Mouse (Mus musculus): ENCODE results near the gene Tiparp. TPM values are rescaled to one million over a fixed set of nuclear protein-coding genes. Genes with fewer than 3 reads are reported as not detected.

The Tiparp gene
- polyA plus RNA-seq, 1 experiment from 2014 or later: 39.5 TPM

GRCm38 (mm10) chr3:65540906-65541551 is 12.8 kb downstream of the Tiparp start:
- no peaks in the 10 kb centered on the region for H3K36me3 ChIP-seq (ENCODE audit: control insufficient read depth, insufficient read depth, low read length)
- H3K4me3 ChIP-seq (ENCODE audit: low read length): no peak overlapping the region
- peaks cover 2% of the 10 kb centered on the region; the same call in 1 of the 2 replicates for H3K4me1 ChIP-seq (ENCODE audit: control insufficient read depth, insufficient read depth, low read length)
- H3K9me3 ChIP-seq (ENCODE audit: control insufficient read depth, low read length): no peaks in the 10 kb centered on the region
- H3K9ac ChIP-seq (ENCODE audit: low read depth, low read length): no peak overlapping the region
- 69% methylated on average over 6 of the region's 6 CpGs for WGBS
- peak overlapping the region; percentile 14; the same call in 1 of the 2 replicates for H3K4me2 ChIP-seq (ENCODE audit: low read depth, low read length)
- no peaks in the 10 kb centered on the region for H3K27me3 ChIP-seq (replicated peaks; ENCODE audit: control insufficient read depth, insufficient read depth, low read length)
- peak; percentile 73 for ATAC-seq
- H3K27ac ChIP-seq (ENCODE audit: low read length): no peak overlapping the region; the same call in 1 of the 2 replicates

DNA sequence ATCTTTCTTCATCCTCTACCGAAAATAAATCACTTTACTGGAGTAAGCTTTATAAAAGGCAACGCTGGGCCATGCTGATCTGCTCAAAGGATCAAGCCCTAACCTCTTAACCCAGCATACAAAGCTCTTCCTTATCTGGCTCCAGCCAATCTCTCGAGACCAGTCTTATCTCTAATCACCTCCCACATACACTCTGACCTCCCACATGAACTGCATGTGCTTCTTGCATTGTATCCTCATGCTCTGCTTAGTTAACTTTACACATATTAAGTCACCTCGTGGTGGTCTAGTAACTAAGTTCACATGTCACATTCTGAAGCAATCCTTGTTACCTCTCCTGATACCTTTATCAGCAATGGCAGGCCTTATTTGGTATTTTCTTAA is 13.3 kb downstream of the Tiparp start:
- no peak overlapping the region for H3K4me3 ChIP-seq (ENCODE audit: low read length)
- peak overlapping the region; percentile 41; the same call in 1 of the 2 replicates for H3K27ac ChIP-seq (ENCODE audit: low read length)
- no peaks in the 10 kb centered on the region for H3K9me3 ChIP-seq (ENCODE audit: control insufficient read depth, low read length)
- H3K9ac ChIP-seq (ENCODE audit: low read depth, low read length): no peak overlapping the region
- H3K4me2 ChIP-seq (ENCODE audit: low read depth, low read length): no peak overlapping the region
- no peaks in the 10 kb centered on the region for H3K36me3 ChIP-seq (ENCODE audit: control insufficient read depth, insufficient read depth, low read length)
- WGBS: 35% methylated on average over 4 of the region's 4 CpGs
- no peaks in the 10 kb centered on the region for H3K27me3 ChIP-seq (replicated peaks; ENCODE audit: control insufficient read depth, insufficient read depth, low read length)
- peak; percentile 97 for ATAC-seq
- H3K4me1 ChIP-seq (ENCODE audit: control insufficient read depth, insufficient read depth, low read length): peaks cover 2% of the 10 kb centered on the region; the same call in 1 of the 2 replicates

DNA sequence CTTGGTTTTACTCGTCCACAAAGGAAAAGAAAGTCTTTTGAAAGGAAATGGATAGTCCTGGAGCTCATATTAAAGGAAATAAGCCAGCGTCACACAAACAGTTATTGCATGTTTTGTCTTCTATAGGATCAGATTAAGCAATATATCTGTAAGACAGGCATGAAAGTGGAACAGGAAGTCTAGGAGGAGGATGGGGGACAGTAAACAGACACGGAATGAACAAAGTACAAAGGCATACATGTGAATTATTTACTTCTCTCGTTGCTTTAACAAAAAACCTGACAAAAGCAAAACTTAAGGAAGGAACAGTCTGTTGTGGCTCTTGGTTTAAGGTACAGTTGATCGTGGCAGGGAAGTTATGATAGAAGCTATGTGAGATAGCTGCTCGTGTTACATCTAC is 21.6 kb downstream of the Tiparp start:
- no peak overlapping the region for H3K4me2 ChIP-seq (ENCODE audit: low read depth, low read length)
- WGBS: 57% methylated on average over 6 of the region's 6 CpGs
- no peak overlapping the region for H3K9ac ChIP-seq (ENCODE audit: low read depth, low read length)
- no peak overlapping the region for H3K4me3 ChIP-seq (ENCODE audit: low read length)
- H3K4me1 ChIP-seq (ENCODE audit: control insufficient read depth, insufficient read depth, low read length): 0 out of 2 replicates have a peak, but pooled peaks cover 2% of the 10 kb centered on the region
- ATAC-seq: no peak
- H3K27ac ChIP-seq (ENCODE audit: low read length): no peak overlapping the region
- H3K36me3 ChIP-seq (ENCODE audit: control insufficient read depth, insufficient read depth, low read length): no peaks in the 10 kb centered on the region; the same call in 1 of the 2 replicates
- H3K27me3 ChIP-seq (replicated peaks; ENCODE audit: control insufficient read depth, insufficient read depth, low read length): no peaks in the 10 kb centered on the region
- H3K9me3 ChIP-seq (ENCODE audit: control insufficient read depth, low read length): no peaks in the 10 kb centered on the region

GRCm38 (mm10) chr3:65551065-65551464 is 22.9 kb downstream of the Tiparp start:
- WGBS: 55% methylated on average over 5 of the region's 5 CpGs
- ATAC-seq: no peak
- Histone ChIP-seq H3K4me3 (ENCODE audit: low read length) (no peak overlapping the region), H3K27me3 (replicated peaks; ENCODE audit: control insufficient read depth, insufficient read depth, low read length) (no peaks in the 10 kb centered on the region), H3K4me1 (ENCODE audit: control insufficient read depth, insufficient read depth, low read length) (0 out of 2 replicates have a peak, but pooled peaks cover 2% of the 10 kb centered on the region), H3K9me3 (ENCODE audit: control insufficient read depth, low read length) (no peaks in the 10 kb centered on the region), H3K27ac (ENCODE audit: low read length) (no peak overlapping the region), H3K36me3 (ENCODE audit: control insufficient read depth, insufficient read depth, low read length) (no peaks in the 10 kb centered on the region; the same call in 1 of the 2 replicates), H3K4me2 (ENCODE audit: low read depth, low read length) (no peak overlapping the region), H3K9ac (ENCODE audit: low read depth, low read length) (no peak overlapping the region)

DNA sequence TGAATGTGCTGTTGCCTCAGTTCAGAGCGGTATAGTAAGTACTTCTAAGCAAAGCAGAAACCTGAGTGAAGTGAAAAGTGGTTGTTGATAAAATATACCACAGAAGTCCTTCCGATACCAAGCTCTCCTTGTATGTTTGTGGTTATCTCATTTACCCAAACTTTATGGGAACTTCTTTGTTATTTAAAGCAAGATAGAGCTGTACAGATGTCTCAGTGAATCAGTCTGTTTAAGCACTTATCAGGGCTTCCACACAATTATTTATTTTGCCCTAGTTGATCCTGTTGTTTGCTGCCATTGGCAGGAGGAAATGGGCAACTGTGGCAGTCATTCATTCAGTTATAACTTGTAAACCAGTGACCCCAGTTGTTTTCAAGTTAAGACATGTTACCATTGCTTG is 26.4 kb downstream of the Tiparp start:
- Histone ChIP-seq H3K9me3 (ENCODE audit: control insufficient read depth, low read length) (no peaks in the 10 kb centered on the region), H3K27ac (ENCODE audit: low read length) (no peak overlapping the region), H3K27me3 (replicated peaks; ENCODE audit: control insufficient read depth, insufficient read depth, low read length) (no peaks in the 10 kb centered on the region), H3K9ac (ENCODE audit: low read depth, low read length) (no peak overlapping the region), H3K36me3 (ENCODE audit: control insufficient read depth, insufficient read depth, low read length) (no peaks in the 10 kb centered on the region; the same call in 1 of the 2 replicates), H3K4me3 (ENCODE audit: low read length) (no peak overlapping the region), H3K4me2 (ENCODE audit: low read depth, low read length) (no peak overlapping the region), H3K4me1 (ENCODE audit: control insufficient read depth, insufficient read depth, low read length) (0 out of 2 replicates have a peak, but pooled peaks cover 2% of the 10 kb centered on the region)
- 96% methylated on average over 2 of the region's 2 CpGs for WGBS
- ATAC-seq: no peak

DNA sequence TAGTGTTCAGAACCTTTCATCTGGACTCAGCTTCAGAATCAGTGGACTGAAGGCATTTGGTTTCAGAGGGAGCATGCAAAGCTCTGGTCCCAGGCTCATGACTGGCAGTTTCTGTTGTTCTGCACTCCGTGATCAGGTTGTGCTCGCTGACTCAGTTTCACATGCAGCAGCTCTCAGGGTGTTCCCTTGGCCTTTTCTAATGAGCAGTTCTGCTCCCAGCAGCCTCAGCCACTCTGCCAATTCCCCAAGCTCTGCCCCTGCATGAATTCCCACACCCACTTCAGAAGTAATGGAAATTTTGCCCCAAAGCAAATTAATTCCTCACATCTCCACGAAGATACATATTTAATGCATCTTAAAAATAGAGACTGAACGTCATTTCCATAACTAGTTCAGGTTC is 30.5 kb downstream of the Tiparp start:
- no peak overlapping the region for H3K4me3 ChIP-seq (ENCODE audit: low read length)
- H3K36me3 ChIP-seq (ENCODE audit: control insufficient read depth, insufficient read depth, low read length): no peaks in the 10 kb centered on the region; the same call in 1 of the 2 replicates
- ATAC-seq: no peak
- H3K27me3 ChIP-seq (replicated peaks; ENCODE audit: control insufficient read depth, insufficient read depth, low read length): no peaks in the 10 kb centered on the region
- no peaks in the 10 kb centered on the region for H3K9me3 ChIP-seq (ENCODE audit: control insufficient read depth, low read length)
- H3K9ac ChIP-seq (ENCODE audit: low read depth, low read length): no peak overlapping the region
- no peaks in the 10 kb centered on the region for H3K4me1 ChIP-seq (ENCODE audit: control insufficient read depth, insufficient read depth, low read length)
- H3K4me2 ChIP-seq (ENCODE audit: low read depth, low read length): no peak overlapping the region
- WGBS: 89% methylated on average over 4 of the region's 4 CpGs
- H3K27ac ChIP-seq (ENCODE audit: low read length): no peak overlapping the region

- H3K36me3 ChIP-seq (ENCODE audit: control insufficient read depth, insufficient read depth, low read length): no peaks in the 10 kb centered on the region
- H3K4me1 ChIP-seq (ENCODE audit: control insufficient read depth, insufficient read depth, low read length): 0 out of 2 replicates have a peak, but pooled peaks cover 5% of the 10 kb centered on the region
- no peak for ATAC-seq
- no peak overlapping the region for H3K4me3 ChIP-seq (ENCODE audit: low read length)
- H3K9me3 ChIP-seq (ENCODE audit: control insufficient read depth, low read length): no peaks in the 10 kb centered on the region
- H3K27me3 ChIP-seq (replicated peaks; ENCODE audit: control insufficient read depth, insufficient read depth, low read length): no peaks in the 10 kb centered on the region
- H3K9ac ChIP-seq (ENCODE audit: low read depth, low read length): no peak overlapping the region
- H3K4me2 ChIP-seq (ENCODE audit: low read depth, low read length): no peak overlapping the region
- no peak overlapping the region for H3K27ac ChIP-seq (ENCODE audit: low read length)
- 76% methylated on average over 9 of the region's 9 CpGs for WGBS
Observed at GRCm38 (mm10) chr3:65562212-65562611, 34.0 kb downstream of the Tiparp start.

DNA sequence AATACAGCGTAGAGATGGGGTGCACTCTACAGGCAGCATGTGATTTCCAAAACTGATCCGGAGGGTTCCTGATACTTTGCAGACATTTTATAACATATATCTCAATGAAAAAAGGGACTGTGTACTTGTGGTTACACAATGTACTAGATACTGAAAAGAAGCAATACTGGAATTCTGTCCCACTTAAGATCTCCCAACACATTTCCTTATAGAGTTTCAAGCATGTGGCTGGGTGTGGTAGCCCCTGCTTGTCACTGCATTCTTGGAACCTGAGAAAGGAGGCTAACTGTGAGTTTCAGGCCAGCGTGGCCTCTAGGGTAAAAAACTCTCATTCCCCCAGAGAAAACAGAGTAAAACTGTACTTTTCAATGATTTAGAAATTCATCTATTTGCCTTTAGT is 34.5 kb downstream of the Tiparp start:
- WGBS: 83% methylated on average over 3 of the region's 3 CpGs
- ATAC-seq: peak; percentile 42; the same call in 1 of the 2 replicates
- Histone ChIP-seq H3K9me3 (ENCODE audit: control insufficient read depth, low read length) (no peaks in the 10 kb centered on the region), H3K27ac (ENCODE audit: low read length) (no peak overlapping the region), H3K27me3 (replicated peaks; ENCODE audit: control insufficient read depth, insufficient read depth, low read length) (no peaks in the 10 kb centered on the region), H3K4me2 (ENCODE audit: low read depth, low read length) (no peak overlapping the region), H3K4me3 (ENCODE audit: low read length) (no peak overlapping the region), H3K36me3 (ENCODE audit: control insufficient read depth, insufficient read depth, low read length) (no peaks in the 10 kb centered on the region), H3K9ac (ENCODE audit: low read depth, low read length) (no peak overlapping the region), H3K4me1 (ENCODE audit: control insufficient read depth, insufficient read depth, low read length) (0 out of 2 replicates have a peak, but pooled peaks cover 5% of the 10 kb centered on the region)

DNA sequence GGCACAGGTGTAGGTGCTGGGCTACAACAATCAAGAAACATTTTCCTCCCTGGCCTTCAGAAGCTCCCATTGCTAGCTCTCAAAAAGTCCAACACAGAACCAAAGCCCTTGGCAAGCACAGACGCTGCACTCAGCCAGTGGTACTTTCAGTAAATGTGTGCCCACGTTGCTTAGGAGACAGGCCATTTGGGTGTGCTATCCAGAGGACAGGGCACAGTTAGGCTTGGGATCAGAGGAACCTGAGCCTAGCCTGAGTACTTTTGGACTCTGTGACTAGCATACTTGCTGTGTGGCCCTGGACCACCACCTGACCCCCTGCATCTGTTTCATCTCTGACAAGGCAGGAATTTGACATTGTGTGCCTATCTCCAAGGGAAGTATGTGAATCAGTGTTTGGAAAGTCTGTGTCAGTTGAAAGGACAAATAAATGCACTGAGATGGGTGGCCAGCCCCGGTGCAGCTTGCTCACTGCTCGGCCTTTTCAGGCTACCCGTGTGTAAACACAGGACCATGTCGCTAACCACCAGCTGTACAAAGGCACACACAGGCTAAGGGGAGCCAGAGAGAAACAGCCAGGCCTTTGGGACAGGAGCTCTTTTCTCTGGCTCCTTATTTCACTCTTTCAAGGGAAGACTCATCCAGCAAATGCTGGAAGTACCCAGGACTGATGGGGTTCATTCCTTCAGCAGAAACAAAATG is 35.9 kb downstream of the Tiparp start:
- H3K4me1 ChIP-seq (ENCODE audit: control insufficient read depth, insufficient read depth, low read length): 0 out of 2 replicates have a peak, but pooled peaks cover 5% of the 10 kb centered on the region
- no peaks in the 10 kb centered on the region for H3K36me3 ChIP-seq (ENCODE audit: control insufficient read depth, insufficient read depth, low read length)
- H3K27ac ChIP-seq (ENCODE audit: low read length): no peak overlapping the region
- ATAC-seq: no peak
- 23% methylated on average over 6 of the region's 6 CpGs for WGBS
- no peaks in the 10 kb centered on the region for H3K9me3 ChIP-seq (ENCODE audit: control insufficient read depth, low read length)
- no peak overlapping the region for H3K4me3 ChIP-seq (ENCODE audit: low read length)
- H3K4me2 ChIP-seq (ENCODE audit: low read depth, low read length): no peak overlapping the region
- H3K27me3 ChIP-seq (replicated peaks; ENCODE audit: control insufficient read depth, insufficient read depth, low read length): no peaks in the 10 kb centered on the region
- H3K9ac ChIP-seq (ENCODE audit: low read depth, low read length): no peak overlapping the region

All from intestine, embryonic 16.5 days (tissue).